Mouse (Mus musculus): ENCODE measurements around the gene Ano1.

The Ano1 gene

GRCm38 (mm10) chr7:144751833-144752232, at the start of gene Ano1:
Gene Ano1, minus strand, starts transcription at chr7:144751974.
- DNase-seq (ENCODE audit: low read depth, low spot score), result no peak

- DNase-seq (ENCODE audit: low read depth, low spot score), result peak; percentile 4
These were observed 46.7 kb upstream of the Ano1 start for GRCm38 (mm10) chr7:144798471-144798870.

- DNase-seq (ENCODE audit: low read depth, low spot score), result no peak
These were observed 45.4 kb upstream of the Ano1 start for GRCm38 (mm10) chr7:144796986-144797735.

GRCm38 (mm10) chr7:144795976-144796474, 44.3 kb upstream of the Ano1 start:
- no peak for DNase-seq (ENCODE audit: low read depth, low spot score)

GRCm38 (mm10) chr7:144793296-144793695, 41.5 kb upstream of the Ano1 start:
- peak; percentile 10 for DNase-seq (ENCODE audit: low read depth, low spot score)

GRCm38 (mm10) chr7:144791426-144791825, 39.7 kb upstream of the Ano1 start:
- no peak for DNase-seq (ENCODE audit: low read depth, low spot score)

GRCm38 (mm10) chr7:144789601-144790556, 38.1 kb upstream of the Ano1 start:
- no peak for DNase-seq (ENCODE audit: low read depth, low spot score)

- DNase-seq (ENCODE audit: low read depth, low spot score), result no peak
These were observed 36.9 kb upstream of the Ano1 start for GRCm38 (mm10) chr7:144788631-144789030.

- no peak for DNase-seq (ENCODE audit: low read depth, low spot score)
These were observed 35.7 kb upstream of the Ano1 start for GRCm38 (mm10) chr7:144787501-144787900.

GRCm38 (mm10) chr7:144786571-144786970, 34.8 kb upstream of the Ano1 start:
- DNase-seq (ENCODE audit: low read depth, low spot score), result no peak

- DNase-seq (ENCODE audit: low read depth, low spot score), result no peak
These were observed 32.4 kb upstream of the Ano1 start for GRCm38 (mm10) chr7:144784176-144784575.

GRCm38 (mm10) chr7:144782402-144782801, 30.6 kb upstream of the Ano1 start:
- DNase-seq (ENCODE audit: low read depth, low spot score), result no peak

- peak; percentile 6 for DNase-seq (ENCODE audit: low read depth, low spot score)
These were observed 29.6 kb upstream of the Ano1 start for GRCm38 (mm10) chr7:144781337-144781736.

GRCm38 (mm10) chr7:144780190-144780589, 28.4 kb upstream of the Ano1 start:
- DNase-seq (ENCODE audit: low read depth, low spot score), result no peak

GRCm38 (mm10) chr7:144779691-144780090, 27.9 kb upstream of the Ano1 start:
- no peak for DNase-seq (ENCODE audit: low read depth, low spot score)

- no peak for DNase-seq (ENCODE audit: low read depth, low spot score)
These were observed 26.0 kb upstream of the Ano1 start for GRCm38 (mm10) chr7:144777805-144778204.

GRCm38 (mm10) chr7:144775804-144776447, 24.2 kb upstream of the Ano1 start:
- DNase-seq (ENCODE audit: low read depth, low spot score), result peak; percentile 73

- no peak for DNase-seq (ENCODE audit: low read depth, low spot score)
These were observed 23.4 kb upstream of the Ano1 start for GRCm38 (mm10) chr7:144775214-144775613.

- no peak for DNase-seq (ENCODE audit: low read depth, low spot score)
These were observed 22.5 kb upstream of the Ano1 start for GRCm38 (mm10) chr7:144774283-144774682.

- DNase-seq (ENCODE audit: low read depth, low spot score), result no peak
These were observed 18.3 kb upstream of the Ano1 start for GRCm38 (mm10) chr7:144770116-144770515.

GRCm38 (mm10) chr7:144769434-144770080, 17.8 kb upstream of the Ano1 start:
- no peak for DNase-seq (ENCODE audit: low read depth, low spot score)
